ENCODE assay signal across 9 mouse cellular contexts in the genomic region with DNA sequence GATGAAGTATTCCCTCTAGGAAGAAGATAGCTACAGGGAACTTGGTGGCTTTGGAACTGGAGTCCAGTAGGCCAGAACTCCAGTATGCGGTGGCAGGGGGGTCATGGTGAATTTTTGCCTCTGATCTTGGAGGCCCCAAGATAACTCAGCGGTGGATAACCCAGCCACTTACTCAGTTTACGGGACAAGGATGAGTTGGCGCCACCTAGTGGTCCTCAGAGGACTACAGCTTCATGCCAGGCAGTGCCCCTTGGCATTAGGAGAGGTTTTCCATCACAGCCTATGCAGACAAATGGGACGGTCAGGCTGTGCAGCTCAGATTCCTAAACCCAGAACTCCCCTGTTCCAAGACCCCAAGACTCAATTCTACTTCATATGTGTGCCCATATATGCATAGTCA. TPM values are rescaled to one million over a fixed set of nuclear protein-coding genes. Genes with fewer than 3 reads are reported as not detected.
DNase-seq lines count a peak whose midpoint lies in the region; ATAC-seq lines count a peak whose summit lies in the region.
"Had no signal": no experiment of that assay in that cellular context is flagged by ENCODE, and none has a peak within 500 bp of the region (broad histone marks: within the 10 kb centered on the region; RNA-seq: fewer than 3 reads in every experiment).

No protein-coding gene starts in this region.

- peak; percentile 31 for DNase-seq in ovary, adult 18-20 months (ENCODE audit: low spot score)
- no peak for DNase-seq in ovary, postnatal 10 days (ENCODE audit: low spot score)
- peak; percentile 86 for DNase-seq in adrenal gland, postnatal 14 days
- DNase-seq in embryonic facial prominence, embryonic 11.5 days (ENCODE audit: low spot score), result peak; percentile 83
- DNase-seq in heart, postnatal 14 days, result peak; percentile 78 to 84
- DNase-seq in left cerebral cortex, postnatal 36 days (ENCODE audit: low spot score in 2 of 2), result peak; percentile 62 to 78
- DNase-seq in neural tube, embryonic 11.5 days (ENCODE audit: low spot score), result peak; percentile 74
- peak; percentile 81 for DNase-seq in thymus, postnatal 0 days (ENCODE audit: low spot score)

- H3K36me3 ChIP-seq in embryonic facial prominence, embryonic 11.5 days (replicated peaks; ENCODE audit: control insufficient read depth, insufficient read depth, low read depth, low read length), result peaks cover 15% of the 10 kb centered on the region
- peaks cover 24% of the 10 kb centered on the region for H3K36me3 ChIP-seq in neural tube, embryonic 11.5 days (ENCODE audit: control insufficient read depth, insufficient read depth, low read length)

- H3K4me3 ChIP-seq in embryonic facial prominence, embryonic 11.5 days (ENCODE audit: low read depth, low read length), result no peak overlapping the region
- H3K4me3 ChIP-seq in neural tube, embryonic 11.5 days (ENCODE audit: low read depth, low read length), result no peak overlapping the region
- H3K4me3 ChIP-seq: erythroblast, embryonic 14.5 days had no signal

- WGBS in embryonic facial prominence, embryonic 11.5 days, result 32% methylated on average over 5 of the region's 5 CpGs
- 27% methylated on average over 5 of the region's 5 CpGs for WGBS in neural tube, embryonic 11.5 days

- no peak overlapping the region for H3K4me2 ChIP-seq in embryonic facial prominence, embryonic 11.5 days (ENCODE audit: low read depth, low read length)
- H3K4me2 ChIP-seq in neural tube, embryonic 11.5 days (ENCODE audit: low read depth), result no peak overlapping the region

- no peak overlapping the region for H3K9ac ChIP-seq in embryonic facial prominence, embryonic 11.5 days (replicated peaks; ENCODE audit: low read length)
- H3K9ac ChIP-seq in neural tube, embryonic 11.5 days (ENCODE audit: low read length), result no peak overlapping the region

- peaks cover 3% of the 10 kb centered on the region for H3K4me1 ChIP-seq in embryonic facial prominence, embryonic 11.5 days (ENCODE audit: control insufficient read depth, insufficient read depth, low read length)
- H3K4me1 ChIP-seq in neural tube, embryonic 11.5 days (ENCODE audit: control insufficient read depth, insufficient read depth, low read length), result peaks cover 11% of the 10 kb centered on the region

- intact Hi-C loops in heart, postnatal 14 days (cut with DNase I), result loop anchor here (1.0 to 10.0 kb wide), 2 partner anchors 10 to 293 kb away; no protein-coding TSS in a partner anchor
- intact Hi-C loops in left cerebral cortex, postnatal 36 days (cut with DNase I), result loop anchor here (10.0 kb wide), 1 partner anchor 303 kb away; no protein-coding TSS in a partner anchor

- no peak overlapping the region for H3K27ac ChIP-seq in embryonic facial prominence, embryonic 11.5 days (replicated peaks; ENCODE audit: low read depth, low read length)
- H3K27ac ChIP-seq in neural tube, embryonic 11.5 days (ENCODE audit: low read depth, low read length), result no peak overlapping the region

- H3K9me3 ChIP-seq in embryonic facial prominence, embryonic 11.5 days (replicated peaks; ENCODE audit: control insufficient read depth, low read length), result no peaks in the 10 kb centered on the region
- no peaks in the 10 kb centered on the region for H3K9me3 ChIP-seq in neural tube, embryonic 11.5 days (ENCODE audit: control insufficient read depth, low read length)

- ATAC-seq in embryonic facial prominence, embryonic 11.5 days (replicated peaks; ENCODE audit: insufficient number of reproducible peaks, low FRiP score, low TSS enrichment, low read depth), result no peak
- no peak for ATAC-seq in neural tube, embryonic 11.5 days (ENCODE audit: insufficient read depth, low FRiP score, low TSS enrichment)

- H3K27me3 ChIP-seq in embryonic facial prominence, embryonic 11.5 days (ENCODE audit: control insufficient read depth, insufficient read depth, low read length), result no peaks in the 10 kb centered on the region
- no peaks in the 10 kb centered on the region for H3K27me3 ChIP-seq in neural tube, embryonic 11.5 days (ENCODE audit: control insufficient read depth, insufficient read depth, low read length)

RNA-seq across cellular contexts. Expression of a gene that starts 8.0 kb away (rescaled TPM):
- total RNA-seq in adrenal gland, postnatal 14 days (2021), result 49.5 and 53.0 TPM in 2 replicates
- 11.9 and 12.4 TPM in 2 replicates for polyA plus RNA-seq in embryonic facial prominence, embryonic 11.5 days (2014; fragmentation: Nextera tagmentation; extraction: Ambion mirVana)
- 10 to 100 TPM; 49.1 to 50.0 TPM for total RNA-seq in heart, postnatal 14 days (2021)
- 100 to 1,000 TPM; 277 to 296 TPM for total RNA-seq in left cerebral cortex, postnatal 36 days (2021)
- 18.7 and 21.2 TPM in 2 replicates for polyA plus RNA-seq in neural tube, embryonic 11.5 days (2014; fragmentation: Nextera tagmentation; extraction: Ambion mirVana)
- 5.8 and 6.7 TPM in 2 replicates for polyA plus RNA-seq in thymus, postnatal 0 days (2015; fragmentation: Nextera tagmentation; extraction: Ambion mirVana)

RNA-seq across cellular contexts. Expression of a gene that starts 11.9 kb away (rescaled TPM):
- total RNA-seq in adrenal gland, postnatal 14 days (2021), result 8.2 and 10.4 TPM in 2 replicates
- polyA plus RNA-seq in embryonic facial prominence, embryonic 11.5 days (2014; fragmentation: Nextera tagmentation; extraction: Ambion mirVana), result 7.9 and 8.5 TPM in 2 replicates
- 10 to 100 TPM; 10.6 to 10.9 TPM for total RNA-seq in heart, postnatal 14 days (2021)
- total RNA-seq in left cerebral cortex, postnatal 36 days (2021), result 10 to 100 TPM; 84.9 to 99.0 TPM
- 19.4 and 20.5 TPM in 2 replicates for polyA plus RNA-seq in neural tube, embryonic 11.5 days (2014; fragmentation: Nextera tagmentation; extraction: Ambion mirVana)
- 3.1 TPM in 2 replicates for polyA plus RNA-seq in thymus, postnatal 0 days (2015; fragmentation: Nextera tagmentation; extraction: Ambion mirVana)

RNA-seq across cellular contexts. Expression of a gene that starts 13.5 kb away (rescaled TPM):
- 24.3 and 26.9 TPM in 2 replicates for total RNA-seq in adrenal gland, postnatal 14 days (2021)
- polyA plus RNA-seq in embryonic facial prominence, embryonic 11.5 days (2014; fragmentation: Nextera tagmentation; extraction: Ambion mirVana), result 1.9 and 2.8 TPM in 2 replicates
- total RNA-seq in heart, postnatal 14 days (2021), result 1 to 10 TPM; 2.0 to 2.7 TPM
- 1 to 10 TPM; 1.2 to 1.3 TPM for total RNA-seq in left cerebral cortex, postnatal 36 days (2021)
- 2.8 and 4.0 TPM in 2 replicates for polyA plus RNA-seq in neural tube, embryonic 11.5 days (2014; fragmentation: Nextera tagmentation; extraction: Ambion mirVana)
- polyA plus RNA-seq in thymus, postnatal 0 days (2015; fragmentation: Nextera tagmentation; extraction: Ambion mirVana), result 16.8 and 22.7 TPM in 2 replicates

RNA-seq across cellular contexts. Expression of a gene that starts 14.4 kb away (rescaled TPM):
- 9.6 and 12.5 TPM in 2 replicates for total RNA-seq in adrenal gland, postnatal 14 days (2021)
- polyA plus RNA-seq in embryonic facial prominence, embryonic 11.5 days (2014; fragmentation: Nextera tagmentation; extraction: Ambion mirVana), result 31.0 and 35.5 TPM in 2 replicates
- total RNA-seq in heart, postnatal 14 days (2021), result 10 to 100 TPM in 1 of 2 experiments, 1 to 10 TPM in 1; 9.1 to 10.3 TPM
- 1 to 10 TPM; 3.9 to 4.6 TPM for total RNA-seq in left cerebral cortex, postnatal 36 days (2021)
- 27.8 and 31.9 TPM in 2 replicates for polyA plus RNA-seq in neural tube, embryonic 11.5 days (2014; fragmentation: Nextera tagmentation; extraction: Ambion mirVana)
- polyA plus RNA-seq in thymus, postnatal 0 days (2015; fragmentation: Nextera tagmentation; extraction: Ambion mirVana), result 39.4 and 45.1 TPM in 2 replicates

RNA-seq across cellular contexts. Expression of a gene that starts 17.6 kb away (rescaled TPM):
- not detected in 2 replicates for total RNA-seq in adrenal gland, postnatal 14 days (2021)
- polyA plus RNA-seq in embryonic facial prominence, embryonic 11.5 days (2014; fragmentation: Nextera tagmentation; extraction: Ambion mirVana), result 0.14 TPM in 1 of 2 replicates, not detected in the other
- total RNA-seq in heart, postnatal 14 days (2021), result not detected
- not detected for total RNA-seq in left cerebral cortex, postnatal 36 days (2021)
- polyA plus RNA-seq in neural tube, embryonic 11.5 days (2014; fragmentation: Nextera tagmentation; extraction: Ambion mirVana), result not detected in 2 replicates
- 3.8 and 5.5 TPM in 2 replicates for polyA plus RNA-seq in thymus, postnatal 0 days (2015; fragmentation: Nextera tagmentation; extraction: Ambion mirVana)
- polyA plus RNA-seq: erythroblast, embryonic 14.5 days had no signal
